Mouse (Mus musculus): Measurements from ENCODE around the gene Gphn. TPM values are rescaled to one million over a fixed set of nuclear protein-coding genes. Genes with fewer than 3 reads are reported as not detected.
"Not testable (repeated sequence)": the region's sequence is repeated elsewhere in the genome, so short reads cannot be mapped to it uniquely, and the experiment has no call there.

Gene Gphn
- polyA plus RNA-seq, 2 experiments from 2014 or later: 12.1 to 13.2 TPM

GRCm38 (mm10) chr12:78389267-78389666 lies 163.1 kb downstream of the Gphn start:
- ATAC-seq: no peak

- no peak for ATAC-seq
Measured at GRCm38 (mm10) chr12:78395297-78395696, 169.1 kb downstream of the Gphn start.

DNA sequence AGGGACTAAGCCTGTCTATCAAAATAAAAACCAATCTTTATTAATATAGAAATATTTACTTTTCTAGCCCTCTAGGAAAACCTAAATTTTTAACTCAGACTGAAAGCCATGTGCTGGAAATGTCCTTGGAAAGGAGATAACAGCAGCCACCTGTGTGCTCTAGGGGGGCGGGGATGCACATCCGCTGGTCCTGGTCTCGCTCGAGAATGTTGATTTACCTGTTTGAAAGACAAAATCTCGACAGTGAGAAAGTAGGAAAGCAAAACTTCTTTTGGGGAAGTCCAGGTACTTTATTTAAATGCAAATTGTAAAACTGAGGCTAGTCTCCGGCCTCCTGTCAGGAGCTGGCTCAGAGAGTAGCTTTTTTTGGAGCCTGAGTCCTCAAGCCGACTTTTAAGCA lies 181.3 kb downstream of the Gphn start:
- not testable (repeated sequence) for ATAC-seq

GRCm38 (mm10) chr12:78522176-78522575 lies 296.0 kb downstream of the Gphn start:
- no peak for ATAC-seq

DNA sequence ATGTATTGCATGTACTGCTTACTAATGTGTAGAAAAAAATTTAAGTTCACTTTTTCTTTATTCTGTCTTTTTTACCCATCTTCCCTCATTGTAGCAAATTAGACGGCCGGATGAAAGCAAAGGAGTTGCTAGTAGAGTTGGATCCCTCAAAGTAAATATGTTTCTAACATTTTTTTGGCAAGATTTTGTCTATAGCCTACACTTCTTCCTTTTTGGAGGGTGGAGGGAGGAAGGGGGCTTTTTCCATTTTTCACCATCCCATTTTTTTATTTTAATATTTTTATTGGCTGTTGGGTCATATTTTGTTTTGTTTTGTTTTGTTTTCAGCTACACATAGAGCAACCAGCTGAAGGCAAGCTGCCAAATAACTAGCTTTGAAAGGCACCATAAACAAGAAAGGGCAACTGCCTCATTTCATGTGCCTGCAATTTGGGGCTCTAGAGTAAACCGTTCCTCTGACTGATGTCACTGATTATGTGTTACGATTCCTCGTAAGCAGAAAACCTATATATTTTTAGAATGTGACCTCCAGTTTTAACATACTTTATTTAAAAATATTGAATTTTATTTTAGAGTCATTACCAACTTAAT lies 296.7 kb downstream of the Gphn start:
- ATAC-seq: no peak

- ATAC-seq: not testable (repeated sequence)
Measured at GRCm38 (mm10) chr12:78537590-78537989, 311.4 kb downstream of the Gphn start.

DNA sequence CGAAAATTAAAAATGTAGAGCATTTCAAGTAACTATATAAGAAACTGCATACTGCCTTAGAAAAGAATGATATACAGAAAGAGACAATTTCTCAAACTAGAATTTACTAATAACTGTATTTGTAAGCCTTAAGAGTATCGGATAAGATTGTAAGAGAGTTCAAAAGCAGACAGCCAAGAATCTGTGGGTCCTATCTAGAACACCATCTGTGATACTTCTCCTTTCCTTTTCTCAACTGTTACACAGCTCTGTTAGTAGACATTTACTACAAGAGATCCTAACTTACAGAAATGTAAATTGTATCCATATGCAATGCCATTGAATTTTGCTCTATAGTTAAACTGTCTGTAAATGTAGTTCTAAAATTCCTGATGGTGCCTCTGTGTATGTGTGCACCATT lies 324.7 kb downstream of the Gphn start:
- ATAC-seq: no peak

DNA sequence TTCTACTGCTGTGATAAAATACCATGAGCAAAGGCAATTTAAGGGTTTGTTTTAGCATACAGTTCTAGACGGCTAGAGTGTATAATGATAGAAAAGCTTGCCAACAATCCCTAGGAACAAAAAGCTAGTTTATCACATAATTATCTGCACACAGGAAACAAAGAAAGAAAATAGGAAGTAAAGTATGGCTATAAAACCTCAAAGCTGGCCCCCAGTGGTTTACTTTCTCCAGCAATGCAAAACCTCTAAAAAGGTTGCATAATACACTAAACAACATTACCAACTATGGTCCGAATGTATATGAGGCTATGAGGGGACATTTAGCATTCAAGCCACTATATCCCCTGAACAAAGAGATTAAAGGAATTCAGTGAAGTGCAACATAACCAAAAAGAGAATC lies 405.6 kb downstream of the Gphn start:
- no peak for ATAC-seq

DNA sequence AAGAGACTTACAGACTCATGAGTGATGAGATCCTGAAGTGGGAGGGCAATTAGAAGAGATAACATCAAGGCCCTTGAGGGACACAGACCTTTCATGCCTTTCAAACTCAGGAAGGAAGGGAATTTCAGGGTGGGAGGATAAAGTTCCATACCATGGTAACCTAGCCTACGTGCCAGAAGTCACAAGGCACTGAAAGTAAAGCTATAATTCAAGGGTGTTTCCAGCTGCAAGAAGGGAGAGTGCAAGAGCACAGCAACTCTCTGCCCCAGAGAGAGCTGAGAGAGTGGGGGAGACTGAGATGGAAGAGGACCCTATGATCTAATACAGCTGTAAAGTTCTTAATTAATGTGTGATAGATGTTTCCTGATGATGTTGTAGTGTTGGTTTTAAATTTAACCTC lies 413.3 kb downstream of the Gphn start:
- ATAC-seq: no peak

DNA sequence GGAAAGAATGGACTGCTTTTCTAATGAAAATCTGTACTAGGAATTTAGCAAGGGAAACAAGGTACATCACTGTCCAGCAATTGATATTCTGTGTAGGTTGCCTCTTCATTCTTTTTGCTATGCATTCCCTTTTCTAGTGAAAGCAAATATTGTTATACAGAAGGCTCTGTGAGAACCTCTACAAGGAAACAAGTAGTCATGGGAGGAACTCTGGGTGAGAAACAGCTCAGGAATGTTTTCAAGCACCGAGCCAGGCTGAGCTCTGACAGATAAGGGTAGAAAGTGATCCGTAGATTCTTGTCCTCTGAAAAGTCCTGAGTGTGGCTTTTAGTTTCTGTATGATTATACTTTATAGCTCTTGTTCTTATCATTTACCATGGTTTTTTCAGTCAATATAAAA lies 413.9 kb downstream of the Gphn start:
- no peak for ATAC-seq

- no peak for ATAC-seq
Measured at GRCm38 (mm10) chr12:78641220-78641619, 415.0 kb downstream of the Gphn start.

DNA sequence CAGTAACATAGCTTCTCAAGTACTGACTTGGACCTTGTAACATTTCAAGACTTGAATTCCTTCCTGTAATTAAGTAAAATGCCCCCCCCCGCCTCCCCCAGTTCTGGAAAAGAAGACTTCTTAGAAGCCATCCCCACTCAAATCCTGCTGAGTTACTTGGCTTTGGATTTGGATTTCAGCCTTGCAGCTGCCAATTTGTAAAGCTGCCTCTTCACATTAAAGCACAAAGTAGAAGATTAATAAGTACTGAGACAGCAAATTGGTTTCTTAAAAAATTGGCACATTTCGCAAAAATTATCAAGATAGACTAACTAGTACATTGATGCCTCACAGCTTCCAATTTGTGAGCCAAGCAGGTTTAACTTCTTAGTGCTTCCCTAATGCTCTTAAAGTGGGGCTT lies 417.5 kb downstream of the Gphn start:
- ATAC-seq: no peak

DNA sequence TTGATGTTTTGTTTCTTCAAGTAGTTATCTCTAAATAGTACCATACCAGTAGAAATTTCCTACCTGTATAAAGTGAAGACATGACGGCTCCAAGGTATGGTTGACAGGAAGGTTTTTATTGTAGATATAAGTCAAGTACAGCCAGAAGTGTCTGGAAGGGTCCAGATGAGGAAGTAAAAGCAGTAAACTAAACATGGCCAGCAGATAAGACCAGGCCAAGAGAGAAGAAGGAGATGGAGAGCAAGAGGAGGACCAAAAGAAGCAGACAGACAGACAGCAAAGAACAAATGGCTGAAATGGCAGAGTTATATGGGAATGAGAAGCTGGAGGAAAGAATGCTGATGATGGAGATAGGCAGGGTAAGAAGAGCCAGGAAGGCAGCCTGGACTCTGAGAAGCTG lies 419.1 kb downstream of the Gphn start:
- no peak for ATAC-seq

DNA sequence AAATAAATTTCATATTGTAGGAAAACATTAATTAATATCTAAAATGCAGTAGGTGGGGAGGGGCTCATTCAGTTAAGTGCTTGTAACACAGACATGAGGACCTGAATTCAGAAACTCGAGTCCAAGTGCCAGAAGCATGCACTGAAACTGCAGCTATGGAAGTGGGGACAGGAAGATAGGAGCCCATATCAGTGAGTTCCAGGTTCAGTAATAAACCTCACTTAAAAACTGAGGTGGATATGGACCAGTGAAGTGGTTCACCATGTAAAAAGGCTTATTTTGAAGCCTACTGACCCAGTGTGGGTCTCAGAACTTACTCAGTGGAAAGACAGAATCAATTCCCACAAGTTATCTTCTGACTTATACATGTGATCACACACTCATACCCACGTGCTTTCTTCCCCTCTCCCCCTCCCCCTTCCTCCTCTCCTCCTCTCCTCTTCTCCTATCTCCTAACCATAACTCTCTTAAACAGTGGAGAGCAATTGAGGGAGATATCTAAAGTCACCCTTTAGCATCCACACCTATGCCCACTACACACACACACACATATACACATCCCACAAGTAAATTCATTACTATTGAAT lies 433.6 kb downstream of the Gphn start:
- ATAC-seq: no peak

DNA sequence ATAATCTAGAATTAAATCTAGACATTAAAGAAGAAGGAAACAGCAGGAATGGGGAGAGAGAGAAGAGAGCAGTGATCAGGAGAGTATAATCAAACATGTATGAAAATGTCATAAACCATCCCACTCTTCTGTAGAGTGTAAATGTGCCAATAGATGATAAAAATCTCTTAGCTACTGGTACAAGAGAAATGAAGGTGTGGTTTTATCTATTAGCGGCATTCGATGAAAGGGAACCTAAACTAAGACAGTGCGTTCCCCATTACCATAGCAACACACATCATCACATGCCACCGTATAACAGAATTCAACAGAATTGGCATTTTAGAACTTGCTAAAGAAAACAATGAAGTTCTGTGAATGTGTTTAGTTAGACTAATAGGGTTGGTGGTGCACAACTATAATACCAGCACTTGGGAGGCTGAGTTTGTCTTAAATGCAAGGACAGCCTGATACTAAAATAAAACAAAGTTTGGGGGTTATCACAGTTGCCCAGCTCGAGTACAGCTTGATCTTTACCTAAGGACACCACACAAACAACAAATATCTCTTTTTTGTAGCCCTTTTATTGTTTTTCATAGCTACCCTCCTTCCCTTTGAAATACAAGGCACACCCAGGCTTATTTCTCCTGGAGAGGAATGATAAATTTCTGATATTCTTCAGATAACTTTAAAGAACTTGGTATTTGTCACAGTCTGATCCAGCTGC lies 452.1 kb downstream of the Gphn start:
- ATAC-seq: no peak

DNA sequence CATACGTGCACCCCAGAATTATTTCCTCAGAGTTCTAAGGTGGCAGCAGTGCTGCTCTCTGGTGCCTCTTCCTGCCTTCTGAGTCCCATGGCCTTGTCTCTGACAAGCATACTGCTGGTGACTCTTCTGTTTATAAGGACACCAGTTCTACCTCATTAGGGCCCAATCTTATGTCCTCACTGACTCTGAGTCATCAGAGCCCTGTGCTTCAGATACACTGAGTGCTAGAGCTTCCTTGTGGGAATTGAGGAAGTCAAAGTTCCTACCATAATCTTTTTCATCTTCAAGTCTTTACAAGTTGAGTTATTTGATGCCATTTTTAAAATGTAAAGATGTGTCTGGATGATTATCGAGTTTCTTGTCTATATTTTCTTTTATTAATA lies 452.6 kb downstream of the Gphn start:
- no peak for ATAC-seq

- no peak for ATAC-seq
Measured at GRCm38 (mm10) chr12:78681048-78681447, 454.9 kb downstream of the Gphn start.

DNA sequence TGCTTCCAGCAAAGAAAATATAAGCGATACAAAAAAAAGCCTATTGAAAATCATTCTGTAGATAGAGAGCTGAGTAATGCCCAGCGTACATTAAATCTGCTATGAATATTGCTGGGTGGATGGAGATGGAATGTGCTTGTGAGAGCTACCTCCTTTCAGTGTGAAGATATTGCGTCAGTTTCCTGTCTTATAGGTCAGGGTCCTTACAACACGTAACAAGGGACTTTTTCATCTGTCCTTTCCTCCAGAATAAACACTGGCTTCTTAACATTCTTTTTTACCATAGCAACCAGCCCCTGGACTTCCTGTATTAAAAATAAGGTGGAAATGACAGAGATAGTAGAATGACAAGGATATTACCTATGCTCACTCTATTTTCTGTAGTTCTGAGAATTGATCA lies 456.1 kb downstream of the Gphn start:
- ATAC-seq: peak; percentile 73

DNA sequence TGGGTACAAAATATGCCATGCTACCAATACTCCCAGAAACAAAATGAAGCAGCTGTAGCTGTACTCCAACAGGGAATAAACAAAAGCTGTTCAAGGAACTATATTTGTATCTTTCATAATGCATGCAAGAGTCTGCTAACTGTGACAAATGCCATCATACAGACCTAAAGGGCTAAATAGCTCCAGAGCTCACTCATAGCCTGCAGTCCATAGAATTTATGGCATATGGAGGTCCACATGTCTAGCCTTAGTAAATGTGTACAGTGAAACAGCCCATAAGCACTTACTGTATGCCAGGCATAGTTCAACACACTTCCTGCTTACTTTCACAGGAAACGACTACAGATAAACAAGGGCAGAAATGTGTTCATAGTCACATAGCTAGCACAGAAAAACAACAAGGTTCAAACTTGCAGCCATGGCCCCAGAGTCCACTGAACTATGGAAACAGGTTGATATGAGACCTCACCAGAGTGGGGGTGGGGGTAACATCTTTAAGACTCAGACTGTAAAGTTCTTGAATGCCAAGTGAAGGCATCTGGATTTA lies 459.6 kb downstream of the Gphn start:
- ATAC-seq: peak; percentile 79

DNA sequence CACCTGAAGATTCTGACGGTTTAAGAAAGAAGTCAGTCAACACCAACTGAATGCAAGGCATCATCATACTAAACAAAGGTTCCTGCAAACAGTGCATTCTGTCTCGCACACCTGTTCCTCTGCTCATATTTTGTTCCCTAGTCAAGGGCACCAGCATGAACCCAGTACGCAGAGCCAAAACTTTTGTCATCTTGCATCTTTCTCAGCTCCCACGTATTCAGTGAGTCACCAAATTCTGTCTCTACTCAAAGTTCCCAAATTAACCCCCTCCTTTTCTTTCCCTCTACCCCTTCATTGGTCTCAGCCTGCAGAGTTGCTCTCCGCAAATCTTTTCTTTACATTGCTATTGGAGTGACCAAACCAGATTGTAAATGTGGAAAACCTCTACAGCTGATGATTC lies 462.7 kb downstream of the Gphn start:
- no peak for ATAC-seq

- no peak for ATAC-seq
Measured at GRCm38 (mm10) chr12:78691325-78691724, 465.1 kb downstream of the Gphn start, which contains the start of gene Fam71d. TSS of gene Fam71d (plus strand) at chr12:78691535.

- no peak for ATAC-seq
Measured at GRCm38 (mm10) chr12:78693281-78693680, 467.1 kb downstream of the Gphn start.

DNA sequence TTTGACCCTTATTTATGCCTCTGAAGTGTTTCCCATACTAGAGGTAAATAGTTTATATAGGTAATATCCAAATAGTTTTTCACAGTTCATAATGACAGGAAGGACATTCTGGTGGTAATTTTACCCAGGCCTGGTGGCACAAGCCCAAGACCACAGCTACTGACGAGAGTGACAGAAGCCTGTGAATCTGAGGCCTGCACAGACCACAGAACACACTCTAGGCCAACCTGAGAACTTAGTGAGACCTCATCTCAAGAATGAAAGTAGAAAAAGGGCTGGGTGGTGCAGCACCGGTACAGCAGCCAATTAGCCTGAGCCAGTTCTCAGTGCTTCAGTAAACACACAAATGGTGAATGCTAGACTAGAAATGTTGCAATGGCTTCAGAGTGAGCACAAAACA lies 491.6 kb downstream of the Gphn start:
- ATAC-seq: no peak

- ATAC-seq: no peak
Measured at GRCm38 (mm10) chr12:78727723-78728122, 501.5 kb downstream of the Gphn start.
